Comparison of ENCODE assay signal across 8 mouse cellular contexts in genomic region chr3:37073211-37073610, GRCm38 (mm10). TPM values are rescaled to one million over a fixed set of nuclear protein-coding genes. Genes with fewer than 3 reads are reported as not detected.
DNase-seq lines count a peak whose midpoint lies in the region; ATAC-seq and TF ChIP-seq lines count a peak whose summit lies in the region.
"Had no signal": no experiment of that assay in that cellular context is flagged by ENCODE, and none has a peak within 500 bp of the region (broad histone marks: within the 10 kb centered on the region; RNA-seq: fewer than 3 reads in every experiment).

No protein-coding gene starts in this region.

- TF ChIP-seq POLR2A in testis, adult 2 months (IDR thresholded peaks at IDR 0.05; ENCODE audit: control insufficient read depth, low read depth, low read length) = no peak

- H3K4me3 ChIP-seq in testis, adult 2 months (ENCODE audit: control insufficient read depth, low read depth, low read length) = no peak overlapping the region
- H3K4me3 ChIP-seq: hindbrain, embryonic 15.5 days had no signal

- intact Hi-C loops in left cerebral cortex, postnatal 14 days (cut with DNase I) = loop anchor here (5.0 kb wide), 1 partner anchor 129 kb away; no protein-coding TSS in a partner anchor
- intact Hi-C loops in gastrocnemius, postnatal 36 days (cut with DNase I) = loop anchor here (10.0 kb wide), 1 partner anchor 132 kb away; no protein-coding TSS in a partner anchor

- no peaks in the 10 kb centered on the region; the same call in 1 of the 2 replicates for H3K36me3 ChIP-seq in testis, adult 2 months (ENCODE audit: control insufficient read depth, insufficient read depth, low read length)
- H3K36me3 ChIP-seq: hindbrain, embryonic 15.5 days had no signal

- no peak for ATAC-seq in activated CD4-positive, CD25-positive, alpha-beta regulatory T cell, adult 4 months

- TF ChIP-seq CTCF in testis, adult 2 months (IDR thresholded peaks at IDR 0.05; ENCODE audit: control insufficient read depth, insufficient read depth, insufficient replicate concordance, low read depth, low read length) = peak; percentile 26; the same call in 1 of the 2 replicates

- H3K27ac ChIP-seq in testis, adult 2 months (ENCODE audit: control insufficient read depth, insufficient read depth, low read depth, low read length) = no peak overlapping the region
- H3K27ac ChIP-seq: hindbrain, embryonic 15.5 days had no signal

- H3K27me3 ChIP-seq in testis, adult 2 months (ENCODE audit: control insufficient read depth, insufficient read depth, low read length) = no peaks in the 10 kb centered on the region
- H3K27me3 ChIP-seq: hindbrain, embryonic 15.5 days had no signal

- DNase-seq in left cerebral cortex, postnatal 14 days (ENCODE audit: low spot score in 2 of 2) = peak; percentile 34 to 40
- no peak for DNase-seq in left cerebral cortex, adult 11 months (ENCODE audit: low spot score)
- peak; percentile 14 for DNase-seq in adrenal gland, adult 2 months
- peak; percentile 35 to 56 for DNase-seq in gastrocnemius, postnatal 36 days
- peak; percentile 16 to 19 for DNase-seq in layer of hippocampus, postnatal 36 days

- H3K4me1 ChIP-seq in testis, adult 2 months (ENCODE audit: control insufficient read depth, insufficient read depth, low read length) = no peaks in the 10 kb centered on the region
- H3K4me1 ChIP-seq: hindbrain, embryonic 15.5 days had no signal

RNA-seq across cellular contexts. Expression of gene Adad1, which starts 9.9 kb away (rescaled TPM):
- total RNA-seq in left cerebral cortex, postnatal 14 days (2021) = not detected
- total RNA-seq in adrenal gland, adult 2 months (2021) = not detected
- not detected in 2 replicates for polyA plus RNA-seq in adrenal gland, adult 2 months (2012; rRNA removed)
- total RNA-seq in gastrocnemius, postnatal 36 days (2021) = not detected
- total RNA-seq in layer of hippocampus, postnatal 36 days (2021) = not detected
- polyA plus RNA-seq in testis, adult 2 months (2012; rRNA removed) = 190 and 229 TPM in 2 replicates
- polyA plus RNA-seq in activated CD4-positive, CD25-positive, alpha-beta regulatory T cell, adult 4 months (2017; shearing (Covaris generic)) = not detected

RNA-seq across cellular contexts. Expression of gene Il2, which starts 52.5 kb away (rescaled TPM):
- total RNA-seq in left cerebral cortex, postnatal 14 days (2021) = not detected
- not detected for total RNA-seq in adrenal gland, adult 2 months (2021)
- polyA plus RNA-seq in adrenal gland, adult 2 months (2012; rRNA removed) = not detected in 2 replicates
- not detected for total RNA-seq in gastrocnemius, postnatal 36 days (2021)
- not detected for total RNA-seq in layer of hippocampus, postnatal 36 days (2021)
- not detected in 2 replicates for polyA plus RNA-seq in testis, adult 2 months (2012; rRNA removed)
- polyA plus RNA-seq in activated CD4-positive, CD25-positive, alpha-beta regulatory T cell, adult 4 months (2017; shearing (Covaris generic)) = 1 to 10 TPM; 1.1 to 1.7 TPM
